Mouse (Mus musculus): ENCODE results near the gene 9330161L09Rik. TPM values are rescaled to one million over a fixed set of nuclear protein-coding genes. Genes with fewer than 3 reads are reported as not detected.

The 9330161L09Rik gene
- total RNA-seq, 2 experiments from 2014 or later = 0.80 to 0.88 TPM

Other genes starting within 250 kb of the 9330161L09Rik start
- gene Prima1, start 165.7 kb downstream of the 9330161L09Rik start, total RNA-seq (2021) = 1 to 10 TPM; 1.3 to 2.1 TPM
- not detected for gene Fam181a, start 96.8 kb downstream of the 9330161L09Rik start, total RNA-seq (2021)
- 100 to 1,000 TPM; 104 to 141 TPM for gene Asb2, start 51.8 kb downstream of the 9330161L09Rik start, total RNA-seq (2021)
- 1 to 10 TPM; 3.5 to 3.7 TPM for gene Otub2, start 19.1 kb downstream of the 9330161L09Rik start, total RNA-seq (2021)
- 10 to 100 TPM; 45.5 to 48.7 TPM for gene Ddx24, start 18.0 kb upstream of the 9330161L09Rik start, total RNA-seq (2021)
- gene Ifi27, start 26.4 kb upstream of the 9330161L09Rik start, total RNA-seq (2021) = 100 to 1,000 TPM; 104 to 113 TPM
- 1 to 10 TPM; 7.7 to 7.8 TPM for gene Ifi27l2a, start 35.9 kb upstream of the 9330161L09Rik start, total RNA-seq (2021)
- not detected for gene Ifi27l2b, start 49.4 kb upstream of the 9330161L09Rik start, total RNA-seq (2021)
- gene Ppp4r4, start 124.5 kb upstream of the 9330161L09Rik start, total RNA-seq (2021) = under 1 TPM; 0.25 to 0.87 TPM
- gene Serpina10, start 223.6 kb upstream of the 9330161L09Rik start, total RNA-seq (2021) = not detected
- gene Serpina6, start 249.4 kb upstream of the 9330161L09Rik start, total RNA-seq (2021) = under 1 TPM in 1 of 2 experiments, not detected in 1; 0.16 TPM

Data from gastrocnemius, postnatal 10 days (tissue).